Mouse (Mus musculus) midbrain, embryonic 12.5 days (tissue): ENCODE measurements at regions not wholly inside any gene's neighbourhood (a gene's known extent, or its start where the extent isn't known, plus 50 kb on each side); places are given as distances from the start of the nearest gene placed in this dataset.

Experiments used
- ATAC-seq: fragments of 200-750 bp; cut with Nextera tagmentation; 2 replicates; pipeline ENCODE4 v1.8.0; 2017; ENCODE audit warnings: low read depth, moderate TSS enrichment, moderate library complexity; ENCODE audit not compliant: low FRiP score
- H3K27ac ChIP-seq: fragments of 300-500 bp; sonication (generic); replicated peaks from 2 replicates; pipeline ENCODE4 v1.5.1; 2016; ENCODE audit warnings: mild to moderate bottlenecking
- H3K27me3 ChIP-seq: fragments of 300-500 bp; sonication (generic); 2 replicates; pipeline ENCODE4 v1.6.1; 2016; ENCODE audit warnings: mild to moderate bottlenecking
- H3K36me3 ChIP-seq: fragments of 300-500 bp; sonication (generic); 2 replicates; pipeline ENCODE4 v1.6.1; 2016
- H3K4me1 ChIP-seq: fragments of 300-500 bp; sonication (generic); 2 replicates; pipeline ENCODE4 v1.6.1; 2016
- H3K4me2 ChIP-seq: fragments of 300-500 bp; sonication (generic); replicated peaks from 2 replicates; pipeline ENCODE4 v1.6.1; 2016; ENCODE audit warnings: mild to moderate bottlenecking, moderate library complexity
- H3K4me3 ChIP-seq: fragments of 300-500 bp; sonication (generic); 2 replicates; pipeline ENCODE4 v1.5.1; 2016; ENCODE audit warnings: mild to moderate bottlenecking
- H3K9ac ChIP-seq: fragments of 300-500 bp; sonication (generic); replicated peaks from 2 replicates; pipeline ENCODE4 v1.6.1; 2016; ENCODE audit warnings: mild to moderate bottlenecking, moderate library complexity
- H3K9me3 ChIP-seq: fragments of 300-500 bp; sonication (generic); 2 replicates; pipeline ENCODE4 v1.6.1; 2016; ENCODE audit warnings: mild to moderate bottlenecking
- WGBS: fragments of 180-500 bp; shearing (Covaris S2); methylation state at CpG from one replicate; pipeline ENCODE4 v1.1.7; 2016; 5-methylcytosine and 5-hydroxymethylcytosine counted together

- H3K4me3 ChIP-seq: no peak overlapping the region
- no peak overlapping the region for H3K4me2 ChIP-seq
- no peak overlapping the region for H3K9ac ChIP-seq
- H3K27me3 ChIP-seq: no peaks in the 10 kb centered on the region
- no peaks in the 10 kb centered on the region for H3K9me3 ChIP-seq
- no peak overlapping the region for H3K27ac ChIP-seq
- no peaks in the 10 kb centered on the region for H3K36me3 ChIP-seq
- no peaks in the 10 kb centered on the region for H3K4me1 ChIP-seq
- ATAC-seq: no peak
Observed at GRCm38 (mm10) chr15:43581246-43581645, 3447.1 kb downstream of the 9330182O14Rik start.

- Histone ChIP-seq H3K27me3 (no peaks in the 10 kb centered on the region), H3K9ac (no peak overlapping the region), H3K4me3 (no peak overlapping the region), H3K36me3 (no peaks in the 10 kb centered on the region), H3K9me3 (no peaks in the 10 kb centered on the region), H3K27ac (no peak overlapping the region), H3K4me2 (no peak overlapping the region), H3K4me1 (no peaks in the 10 kb centered on the region)
- ATAC-seq: no peak
- 94% methylated on average over 4 of the region's 4 CpGs for WGBS
Observed at GRCm38 (mm10) chr15:43585751-43586150, 3451.6 kb downstream of the 9330182O14Rik start.

GRCm38 (mm10) chr15:43588021-43588420 is 3453.9 kb downstream of the 9330182O14Rik start:
- H3K9ac ChIP-seq: no peak overlapping the region
- ATAC-seq: no peak
- no peaks in the 10 kb centered on the region for H3K27me3 ChIP-seq
- no peaks in the 10 kb centered on the region for H3K36me3 ChIP-seq
- H3K4me3 ChIP-seq: no peak overlapping the region
- H3K4me2 ChIP-seq: no peak overlapping the region
- H3K9me3 ChIP-seq: no peaks in the 10 kb centered on the region
- 78% methylated on average over 2 of the region's 2 CpGs for WGBS
- H3K27ac ChIP-seq: no peak overlapping the region
- H3K4me1 ChIP-seq: no peaks in the 10 kb centered on the region

- Histone ChIP-seq H3K27me3 (no peaks in the 10 kb centered on the region), H3K4me2 (no peak overlapping the region), H3K4me3 (no peak overlapping the region), H3K27ac (no peak overlapping the region), H3K4me1 (no peaks in the 10 kb centered on the region), H3K9me3 (no peaks in the 10 kb centered on the region), H3K9ac (no peak overlapping the region), H3K36me3 (no peaks in the 10 kb centered on the region)
- no peak for ATAC-seq
- 82% methylated on average over 4 of the region's 4 CpGs for WGBS
Observed at GRCm38 (mm10) chr15:43607700-43608099, 3473.5 kb downstream of the 9330182O14Rik start.

GRCm38 (mm10) chr15:43609901-43610300 is 3475.7 kb downstream of the 9330182O14Rik start:
- Histone ChIP-seq H3K36me3 (no peaks in the 10 kb centered on the region), H3K9ac (no peak overlapping the region), H3K4me1 (no peaks in the 10 kb centered on the region), H3K27ac (no peak overlapping the region), H3K4me3 (no peak overlapping the region), H3K27me3 (no peaks in the 10 kb centered on the region), H3K4me2 (no peak overlapping the region), H3K9me3 (no peaks in the 10 kb centered on the region)
- WGBS: 68% methylated on average over 2 of the region's 2 CpGs
- no peak for ATAC-seq

GRCm38 (mm10) chr15:43614004-43614661 is 3480.0 kb downstream of the 9330182O14Rik start:
- no peak overlapping the region for H3K9ac ChIP-seq
- H3K4me3 ChIP-seq: no peak overlapping the region
- ATAC-seq: no peak
- WGBS: 35% methylated on average over 5 of the region's 5 CpGs
- H3K9me3 ChIP-seq: no peaks in the 10 kb centered on the region
- H3K4me1 ChIP-seq: no peaks in the 10 kb centered on the region
- no peaks in the 10 kb centered on the region for H3K36me3 ChIP-seq
- H3K27ac ChIP-seq: no peak overlapping the region
- H3K4me2 ChIP-seq: no peak overlapping the region
- H3K27me3 ChIP-seq: no peaks in the 10 kb centered on the region

- Histone ChIP-seq H3K36me3 (no peaks in the 10 kb centered on the region), H3K27me3 (no peaks in the 10 kb centered on the region), H3K4me2 (no peak overlapping the region), H3K27ac (no peak overlapping the region), H3K4me3 (no peak overlapping the region), H3K9me3 (no peaks in the 10 kb centered on the region), H3K9ac (no peak overlapping the region), H3K4me1 (no peaks in the 10 kb centered on the region)
- WGBS: 79% methylated on average over 1 of the region's 1 CpGs
- no peak for ATAC-seq
Observed at GRCm38 (mm10) chr15:43615727-43616126, 3481.6 kb downstream of the 9330182O14Rik start.

- 80% methylated on average over 2 of the region's 2 CpGs for WGBS
- Histone ChIP-seq H3K9ac (no peak overlapping the region), H3K4me2 (no peak overlapping the region), H3K9me3 (no peaks in the 10 kb centered on the region), H3K27me3 (no peaks in the 10 kb centered on the region), H3K27ac (no peak overlapping the region), H3K4me1 (no peaks in the 10 kb centered on the region), H3K36me3 (no peaks in the 10 kb centered on the region), H3K4me3 (no peak overlapping the region)
- ATAC-seq: no peak
Observed at GRCm38 (mm10) chr15:43624431-43624965, 3490.3 kb downstream of the 9330182O14Rik start.

- WGBS: 77% methylated on average over 4 of the region's 4 CpGs
- Histone ChIP-seq H3K4me1 (no peaks in the 10 kb centered on the region), H3K4me3 (no peak overlapping the region), H3K4me2 (no peak overlapping the region), H3K36me3 (no peaks in the 10 kb centered on the region), H3K9ac (no peak overlapping the region), H3K27ac (no peak overlapping the region), H3K27me3 (no peaks in the 10 kb centered on the region), H3K9me3 (no peaks in the 10 kb centered on the region)
- no peak for ATAC-seq
Observed at GRCm38 (mm10) chr15:43625021-43625510, 3490.9 kb downstream of the 9330182O14Rik start.

- no peaks in the 10 kb centered on the region for H3K36me3 ChIP-seq
- ATAC-seq: no peak
- 89% methylated on average over 2 of the region's 2 CpGs for WGBS
- no peak overlapping the region for H3K9ac ChIP-seq
- H3K27me3 ChIP-seq: no peaks in the 10 kb centered on the region
- H3K4me1 ChIP-seq: no peaks in the 10 kb centered on the region
- H3K4me2 ChIP-seq: no peak overlapping the region
- no peak overlapping the region for H3K27ac ChIP-seq
- no peaks in the 10 kb centered on the region for H3K9me3 ChIP-seq
- no peak overlapping the region for H3K4me3 ChIP-seq
Observed at GRCm38 (mm10) chr15:43650818-43651500, 3516.8 kb downstream of the 9330182O14Rik start.

- H3K9me3 ChIP-seq: no peaks in the 10 kb centered on the region
- WGBS: 81% methylated on average over 1 of the region's 1 CpGs
- H3K27ac ChIP-seq: no peak overlapping the region
- no peaks in the 10 kb centered on the region for H3K4me1 ChIP-seq
- H3K36me3 ChIP-seq: no peaks in the 10 kb centered on the region
- no peak overlapping the region for H3K4me3 ChIP-seq
- H3K9ac ChIP-seq: no peak overlapping the region
- H3K27me3 ChIP-seq: no peaks in the 10 kb centered on the region
- no peak for ATAC-seq
- H3K4me2 ChIP-seq: no peak overlapping the region
Observed at GRCm38 (mm10) chr15:43663648-43664047, 3529.5 kb downstream of the 9330182O14Rik start.

GRCm38 (mm10) chr15:43678844-43679243 is 3544.7 kb downstream of the 9330182O14Rik start:
- Histone ChIP-seq H3K4me2 (no peak overlapping the region), H3K9ac (no peak overlapping the region), H3K4me3 (no peak overlapping the region), H3K4me1 (no peaks in the 10 kb centered on the region), H3K9me3 (no peaks in the 10 kb centered on the region), H3K27me3 (no peaks in the 10 kb centered on the region), H3K36me3 (no peaks in the 10 kb centered on the region), H3K27ac (no peak overlapping the region)
- ATAC-seq: no peak
- 69% methylated on average over 1 of the region's 1 CpGs for WGBS
